8 mouse cellular contexts compared by ENCODE assay signal in genomic region chr7:13024805-13025204, GRCm38 (mm10). TPM values are rescaled to one million over a fixed set of nuclear protein-coding genes. Genes with fewer than 3 reads are reported as not detected.
A peak's percentile ranks its signal among the peaks of the same experiment; 100 is the strongest.
DNase-seq lines count a peak whose midpoint lies in the region; ATAC-seq and TF ChIP-seq lines count a peak whose summit lies in the region.

No protein-coding gene starts in this region.

- H3K36me3 ChIP-seq in MEL (ENCODE audit: control insufficient read depth in 1 of 2, insufficient read depth in 2 of 2, low read length in 2 of 2): peaks cover 21 to 32% of the 10 kb centered on the region in 2 experiments
- peaks cover 42% of the 10 kb centered on the region for H3K36me3 ChIP-seq in hindbrain, embryonic 13.5 days

- peak overlapping the region; percentile 99 for H3K9ac ChIP-seq in MEL (ENCODE audit: control insufficient read depth, low read depth, low read length, poor library complexity, severe bottlenecking)
- H3K9ac ChIP-seq in hindbrain, embryonic 13.5 days: peak overlapping the region; percentile 98

- WGBS in hindbrain, embryonic 13.5 days: under 1% methylated on average over 29 of the region's 44 CpGs

- peak in 2 of 3 experiments; percentile 7 to 28; a peak in 3 of 6 replicates for TF ChIP-seq CTCF in MEL (IDR thresholded peaks at IDR 0.05 in 2 of 3, conservative IDR thresholded peaks at IDR 0.05 in 1 of 3; ENCODE audit: control insufficient read depth in 1 of 3, insufficient read depth in 1 of 3, low read depth in 2 of 3, low read length in 3 of 3, poor library complexity in 1 of 3, severe bottlenecking in 1 of 3)

- H3K4me3 ChIP-seq in MEL (ENCODE audit: control insufficient read depth in 1 of 2, insufficient read depth in 1 of 2, low read depth in 2 of 2, low read length in 2 of 2): peak overlapping the region; percentile 82 to 99
- peak overlapping the region; percentile 87 for H3K4me3 ChIP-seq in hindbrain, embryonic 13.5 days

- peaks cover 34% of the 10 kb centered on the region for H3K79me2 ChIP-seq in MEL (ENCODE audit: control insufficient read depth, insufficient read depth, low read length, poor library complexity)

- peak; percentile 39; the same call in 1 of the 2 replicates for ATAC-seq in frontal cortex, adult (ENCODE audit: low TSS enrichment)
- peak; percentile 69 for ATAC-seq in hindbrain, embryonic 13.5 days (ENCODE audit: low FRiP score)

- no peaks in the 10 kb centered on the region for H3K9me3 ChIP-seq in MEL (replicated peaks; ENCODE audit: insufficient read depth, low read length)
- H3K9me3 ChIP-seq in hindbrain, embryonic 13.5 days: no peaks in the 10 kb centered on the region

- TF ChIP-seq POLR2A in MEL (IDR thresholded peaks at IDR 0.05; ENCODE audit: control insufficient read depth in 1 of 2, insufficient read depth in 1 of 2, low read depth in 1 of 2, low read length in 2 of 2, poor library complexity in 1 of 2): no peak

- no peaks in the 10 kb centered on the region; a peak in 1 of 4 replicates for H3K27me3 ChIP-seq in MEL (ENCODE audit: control insufficient read depth in 1 of 2, insufficient read depth in 2 of 2, low read length in 2 of 2)
- no peaks in the 10 kb centered on the region for H3K27me3 ChIP-seq in hindbrain, embryonic 13.5 days

- peak overlapping the region; percentile 74 for H3K27ac ChIP-seq in MEL (ENCODE audit: control insufficient read depth, low read depth, low read length)
- peak overlapping the region; percentile 100 for H3K27ac ChIP-seq in hindbrain, embryonic 13.5 days

- peak overlapping the region; percentile 98 for H3K4me2 ChIP-seq in hindbrain, embryonic 13.5 days

- DNase-seq in MEL (ENCODE audit: low read depth, low spot score): peak; percentile 78
- DNase-seq in cerebellum, adult 8-10 months: peak; percentile 82
- DNase-seq in layer of hippocampus, postnatal 36 days: peak; percentile 80 to 82
- DNase-seq in lung, postnatal 36 days: peak; percentile 64
- DNase-seq in right cerebral cortex, adult 18-20 months: peak; percentile 85
- peak; percentile 26 for DNase-seq in urinary bladder, postnatal 10 days (ENCODE audit: low spot score)

- no peak for TF ChIP-seq EP300 in MEL (IDR thresholded peaks at IDR 0.05; ENCODE audit: low read depth in 1 of 2, low read length in 2 of 2)

- TF ChIP-seq RAD21 in MEL (IDR thresholded peaks at IDR 0.05; ENCODE audit: low read depth, low read length): no peak

- H3K4me1 ChIP-seq in MEL (ENCODE audit: control insufficient read depth in 1 of 2, insufficient read depth in 2 of 2, low read length in 2 of 2): peaks cover 2 to 23% of the 10 kb centered on the region in 2 experiments; a peak in 3 of 4 replicates
- H3K4me1 ChIP-seq in hindbrain, embryonic 13.5 days (replicated peaks): peaks cover 37% of the 10 kb centered on the region

TF ChIP-seq in MEL, 35 proteins besides CTCF, POLR2A, EP300 and RAD21:
- peak; percentile 14; the same call in 1 of the 2 replicates for TF ChIP-seq CHD2 (IDR thresholded peaks at IDR 0.05; ENCODE audit: low read length)
- TF ChIP-seq RCOR1 (IDR thresholded peaks at IDR 0.05; ENCODE audit: low read depth, low read length): no peak
- TF ChIP-seq NRF1 (IDR thresholded peaks at IDR 0.05; ENCODE audit: insufficient read depth, low read depth, low read length, poor library complexity, severe bottlenecking): peak; percentile 70
- no peak for TF ChIP-seq MYC (IDR thresholded peaks at IDR 0.05; ENCODE audit: low read depth, low read length)
- TF ChIP-seq MEF2A (IDR thresholded peaks at IDR 0.05; ENCODE audit: extremely low read depth, insufficient replicate concordance, low read depth, low read length, poor library complexity, severe bottlenecking): no peak
- peak; percentile 6; the same call in 1 of the 2 replicates for TF ChIP-seq BHLHE40 (IDR thresholded peaks at IDR 0.05; ENCODE audit: borderline replicate concordance, low read depth, low read length)
- no peak for TF ChIP-seq MAFK (IDR thresholded peaks at IDR 0.05; ENCODE audit: borderline replicate concordance, low read depth, low read length)
- TF ChIP-seq SMC3 (IDR thresholded peaks at IDR 0.05; ENCODE audit: low read depth, low read length): no peak
- no peak; the same call in 1 of the 2 replicates for TF ChIP-seq SIN3A (IDR thresholded peaks at IDR 0.05; ENCODE audit: low read length)
- no peak for TF ChIP-seq MAX (IDR thresholded peaks at IDR 0.05; ENCODE audit: low read length)
- no peak for TF ChIP-seq ZNF384 (IDR thresholded peaks at IDR 0.05; ENCODE audit: low read depth, low read length)
- no peak for TF ChIP-seq POLR2AphosphoS5 (IDR thresholded peaks at IDR 0.05; ENCODE audit: borderline replicate concordance, low read depth, low read length)
- no peak for TF ChIP-seq E2F4 (IDR thresholded peaks at IDR 0.05; ENCODE audit: borderline replicate concordance, low read depth, low read length)
- TF ChIP-seq POLR2AphosphoS2 (IDR thresholded peaks at IDR 0.05; ENCODE audit: low read length): no peak
- no peak for TF ChIP-seq ELF1 (IDR thresholded peaks at IDR 0.05; ENCODE audit: low read depth, low read length)
- peak; percentile 65 for TF ChIP-seq HCFC1 (IDR thresholded peaks at IDR 0.05; ENCODE audit: low read depth, low read length)

RNA-seq across cellular contexts. Expression of gene Chmp2a, which starts 9.8 kb away (rescaled TPM):
- total RNA-seq in MEL (2012; rRNA removed): 94.9 and 100 TPM in 2 replicates
- polyA plus RNA-seq in MEL (2012; ENCODE audit: insufficient read depth in 1 of 2, insufficient read length in 2 of 2, low read depth in 1 of 2, low replicate concordance in 2 of 2, missing spikeins in 1 of 2): 100 to 1,000 TPM in 1 of 2 experiments, not detected in 1; 180 TPM
- polyA plus RNA-seq in hindbrain, embryonic 13.5 days (2015; fragmentation: Nextera tagmentation; extraction: Ambion mirVana): 181 and 184 TPM in 2 replicates
- total RNA-seq in layer of hippocampus, postnatal 36 days (2021): 100 to 1,000 TPM; 137 to 146 TPM

RNA-seq across cellular contexts. Expression of gene Ube2m, which starts 13.3 kb away (rescaled TPM):
- total RNA-seq in MEL (2012; rRNA removed): 134 and 148 TPM in 2 replicates
- 100 to 1,000 TPM in 1 of 2 experiments, not detected in 1; 336 TPM for polyA plus RNA-seq in MEL (2012; ENCODE audit: insufficient read depth in 1 of 2, insufficient read length in 2 of 2, low read depth in 1 of 2, low replicate concordance in 2 of 2, missing spikeins in 1 of 2)
- 80.3 and 95.9 TPM in 2 replicates for polyA plus RNA-seq in hindbrain, embryonic 13.5 days (2015; fragmentation: Nextera tagmentation; extraction: Ambion mirVana)
- total RNA-seq in layer of hippocampus, postnatal 36 days (2021): 100 to 1,000 TPM; 193 TPM

RNA-seq across cellular contexts. Expression of gene Zbtb45, which starts 15.0 kb away (rescaled TPM):
- 15.8 and 16.8 TPM in 2 replicates for total RNA-seq in MEL (2012; rRNA removed)
- 10 to 100 TPM in 1 of 2 experiments, not detected in 1; 36.3 TPM for polyA plus RNA-seq in MEL (2012; ENCODE audit: insufficient read depth in 1 of 2, insufficient read length in 2 of 2, low read depth in 1 of 2, low replicate concordance in 2 of 2, missing spikeins in 1 of 2)
- 37.0 and 37.4 TPM in 2 replicates for polyA plus RNA-seq in hindbrain, embryonic 13.5 days (2015; fragmentation: Nextera tagmentation; extraction: Ambion mirVana)
- 10 to 100 TPM; 33.6 to 37.8 TPM for total RNA-seq in layer of hippocampus, postnatal 36 days (2021)

RNA-seq across cellular contexts. Expression of gene Trim28, which starts 25.9 kb away (rescaled TPM):
- total RNA-seq in MEL (2012; rRNA removed): 605 and 702 TPM in 2 replicates
- 1,000 to 10,000 TPM in 1 of 2 experiments, 100 to 1,000 TPM in 1; 104 to 1,160 TPM for polyA plus RNA-seq in MEL (2012; ENCODE audit: insufficient read depth in 1 of 2, insufficient read length in 2 of 2, low read depth in 1 of 2, low replicate concordance in 2 of 2, missing spikeins in 1 of 2)
- 216 and 239 TPM in 2 replicates for polyA plus RNA-seq in hindbrain, embryonic 13.5 days (2015; fragmentation: Nextera tagmentation; extraction: Ambion mirVana)
- 100 to 1,000 TPM; 235 to 241 TPM for total RNA-seq in layer of hippocampus, postnatal 36 days (2021)

RNA-seq across cellular contexts. Expression of gene Slc27a5, which starts 26.8 kb away (rescaled TPM):
- total RNA-seq in MEL (2012; rRNA removed): not detected in 2 replicates
- under 1 TPM in 1 of 2 experiments, not detected in 1; 0.13 TPM for polyA plus RNA-seq in MEL (2012; ENCODE audit: insufficient read depth in 1 of 2, insufficient read length in 2 of 2, low read depth in 1 of 2, low replicate concordance in 2 of 2, missing spikeins in 1 of 2)
- polyA plus RNA-seq in hindbrain, embryonic 13.5 days (2015; fragmentation: Nextera tagmentation; extraction: Ambion mirVana): 0.19 and 0.44 TPM in 2 replicates
- total RNA-seq in layer of hippocampus, postnatal 36 days (2021): under 1 TPM in 1 of 2 experiments, not detected in 1; 0.20 TPM

Comparison
In these comparisons a context has a peak if more than half of its experiments do, and no peak if none do; other contexts are left out.
1. Peak in every context shown above with its lines: DNase-seq, ATAC-seq, H3K4me3 ChIP-seq and H3K27ac ChIP-seq.
2. DNase-seq: peak in every context shown above with its lines; median percentile 85 in right cerebral cortex, adult 18-20 months; 82 in cerebellum, adult 8-10 months; 81 in layer of hippocampus, postnatal 36 days; 78 in MEL; 64 in lung, postnatal 36 days; 26 in urinary bladder, postnatal 10 days.